Mouse (Mus musculus): ENCODE results near the gene Ttc16. TPM values are rescaled to one million over a fixed set of nuclear protein-coding genes. Genes with fewer than 3 reads are reported as not detected.

Ttc16 gene
- polyA plus RNA-seq, 1 experiment from 2014 or later = 0.64 TPM

- no peak overlapping the region for H3K4me2 ChIP-seq (replicated peaks; ENCODE audit: low read depth, low read length)
- H3K4me3 ChIP-seq (ENCODE audit: low read depth, low read length) = no peak overlapping the region
- 79% methylated on average over 2 of the region's 2 CpGs for WGBS
- no peak for ATAC-seq (ENCODE audit: insufficient number of reproducible peaks, insufficient read depth, low FRiP score, low read depth)
- H3K27me3 ChIP-seq (ENCODE audit: control insufficient read depth, insufficient read depth, low read length) = no peaks in the 10 kb centered on the region
- H3K9ac ChIP-seq (replicated peaks; ENCODE audit: low read depth, low read length) = no peak overlapping the region
- no peak overlapping the region for H3K27ac ChIP-seq (ENCODE audit: low read length)
- no peaks in the 10 kb centered on the region for H3K9me3 ChIP-seq (ENCODE audit: control insufficient read depth, low read depth, low read length)
- no peaks in the 10 kb centered on the region for H3K4me1 ChIP-seq (ENCODE audit: control insufficient read depth, insufficient read depth, low read length)
- H3K36me3 ChIP-seq (ENCODE audit: control insufficient read depth, insufficient read depth, low read length) = peaks cover 19% of the 10 kb centered on the region
Measured at GRCm38 (mm10) chr2:32759001-32759400, 16.4 kb downstream of the Ttc16 start.

GRCm38 (mm10) chr2:32758503-32758902 is 16.9 kb downstream of the Ttc16 start:
- Histone ChIP-seq H3K27ac (ENCODE audit: low read length) (no peak overlapping the region), H3K9ac (replicated peaks; ENCODE audit: low read depth, low read length) (no peak overlapping the region), H3K27me3 (ENCODE audit: control insufficient read depth, insufficient read depth, low read length) (no peaks in the 10 kb centered on the region), H3K36me3 (ENCODE audit: control insufficient read depth, insufficient read depth, low read length) (peaks cover 19% of the 10 kb centered on the region), H3K4me2 (replicated peaks; ENCODE audit: low read depth, low read length) (no peak overlapping the region), H3K4me1 (ENCODE audit: control insufficient read depth, insufficient read depth, low read length) (no peaks in the 10 kb centered on the region), H3K4me3 (ENCODE audit: low read depth, low read length) (no peak overlapping the region), H3K9me3 (ENCODE audit: control insufficient read depth, low read depth, low read length) (no peaks in the 10 kb centered on the region)
- WGBS = 57% methylated on average over 8 of the region's 8 CpGs
- no peak for ATAC-seq (ENCODE audit: insufficient number of reproducible peaks, insufficient read depth, low FRiP score, low read depth)

- Histone ChIP-seq H3K27ac (ENCODE audit: low read length) (peak within 1 kb of the TSS; percentile 84), H3K4me3 (ENCODE audit: low read depth, low read length) (peak within 1 kb of the TSS; percentile 66), H3K27me3 (ENCODE audit: control insufficient read depth, insufficient read depth, low read length) (no peaks in the 10 kb centered on the region), H3K4me1 (ENCODE audit: control insufficient read depth, insufficient read depth, low read length) (0 out of 2 replicates have a peak, but pooled peaks cover 1% of the 10 kb centered on the region), H3K9ac (replicated peaks; ENCODE audit: low read depth, low read length) (peak within 1 kb of the TSS; percentile 45), H3K9me3 (ENCODE audit: control insufficient read depth, low read depth, low read length) (no peaks in the 10 kb centered on the region), H3K36me3 (ENCODE audit: control insufficient read depth, insufficient read depth, low read length) (peaks cover 18% of the 10 kb centered on the region), H3K4me2 (replicated peaks; ENCODE audit: low read depth, low read length) (peak within 1 kb of the TSS; percentile 38)
- under 1% methylated on average over 66 of the region's 66 CpGs for whole genome bisulfite sequencing
- peak; percentile 95 for ATAC-seq (ENCODE audit: insufficient number of reproducible peaks, insufficient read depth, low FRiP score, low read depth)
Measured at GRCm38 (mm10) chr2:32757056-32757845, 18.2 kb downstream of the Ttc16 start, which contains the start of gene Tor2a. TSS of gene Tor2a (plus strand) at chr2:32757234.

GRCm38 (mm10) chr2:32756674-32757055 is 18.8 kb downstream of the Ttc16 start:
- Histone ChIP-seq H3K4me2 (replicated peaks; ENCODE audit: low read depth, low read length) (no peak overlapping the region), H3K9ac (replicated peaks; ENCODE audit: low read depth, low read length) (no peak overlapping the region), H3K4me1 (ENCODE audit: control insufficient read depth, insufficient read depth, low read length) (0 out of 2 replicates have a peak, but pooled peaks cover 3% of the 10 kb centered on the region), H3K27ac (ENCODE audit: low read length) (no peak overlapping the region), H3K27me3 (ENCODE audit: control insufficient read depth, insufficient read depth, low read length) (no peaks in the 10 kb centered on the region), H3K4me3 (ENCODE audit: low read depth, low read length) (no peak overlapping the region), H3K9me3 (ENCODE audit: control insufficient read depth, low read depth, low read length) (no peaks in the 10 kb centered on the region), H3K36me3 (ENCODE audit: control insufficient read depth, insufficient read depth, low read length) (peaks cover 14% of the 10 kb centered on the region)
- no peak for ATAC-seq (ENCODE audit: insufficient number of reproducible peaks, insufficient read depth, low FRiP score, low read depth)
- whole genome bisulfite sequencing = 37% methylated on average over 6 of the region's 6 CpGs

- Histone ChIP-seq H3K4me2 (replicated peaks; ENCODE audit: low read depth, low read length) (no peak overlapping the region), H3K27me3 (ENCODE audit: control insufficient read depth, insufficient read depth, low read length) (no peaks in the 10 kb centered on the region), H3K27ac (ENCODE audit: low read length) (no peak overlapping the region)
Measured at GRCm38 (mm10) chr2:32752181-32752580, 23.3 kb downstream of the Ttc16 start.

GRCm38 (mm10) chr2:32751665-32752033 is 23.8 kb downstream of the Ttc16 start:
- peaks cover 18% of the 10 kb centered on the region; the same call in 1 of the 2 replicates for H3K36me3 ChIP-seq (ENCODE audit: control insufficient read depth, insufficient read depth, low read length)
- ATAC-seq (ENCODE audit: insufficient number of reproducible peaks, insufficient read depth, low FRiP score, low read depth) = no peak
- H3K9me3 ChIP-seq (ENCODE audit: control insufficient read depth, low read depth, low read length) = no peaks in the 10 kb centered on the region
- H3K4me3 ChIP-seq (ENCODE audit: low read depth, low read length) = peak overlapping the region; percentile 25
- peak overlapping the region; percentile 44 for H3K4me2 ChIP-seq (replicated peaks; ENCODE audit: low read depth, low read length)
- WGBS = 23% methylated on average over 9 of the region's 10 CpGs
- no peak overlapping the region for H3K9ac ChIP-seq (replicated peaks; ENCODE audit: low read depth, low read length)
- no peaks in the 10 kb centered on the region for H3K27me3 ChIP-seq (ENCODE audit: control insufficient read depth, insufficient read depth, low read length)
- H3K4me1 ChIP-seq (ENCODE audit: control insufficient read depth, insufficient read depth, low read length) = peaks cover 7% of the 10 kb centered on the region; the same call in 1 of the 2 replicates
- H3K27ac ChIP-seq (ENCODE audit: low read length) = no peak overlapping the region

More at GRCm38 (mm10) chr2:32752181-32752580, 23.3 kb downstream of the Ttc16 start:
- peaks cover 7% of the 10 kb centered on the region; the same call in 1 of the 2 replicates for H3K4me1 ChIP-seq (ENCODE audit: control insufficient read depth, insufficient read depth, low read length)
- no peak for ATAC-seq (ENCODE audit: insufficient number of reproducible peaks, insufficient read depth, low FRiP score, low read depth)
- no peak overlapping the region for H3K9ac ChIP-seq (replicated peaks; ENCODE audit: low read depth, low read length)
- 66% methylated on average over 10 of the region's 10 CpGs for WGBS
- H3K36me3 ChIP-seq (ENCODE audit: control insufficient read depth, insufficient read depth, low read length) = peaks cover 18% of the 10 kb centered on the region; the same call in 1 of the 2 replicates
- no peak overlapping the region for H3K4me3 ChIP-seq (ENCODE audit: low read depth, low read length)
- H3K9me3 ChIP-seq (ENCODE audit: control insufficient read depth, low read depth, low read length) = no peaks in the 10 kb centered on the region

GRCm38 (mm10) chr2:32750887-32751664 is 24.4 kb downstream of the Ttc16 start:
- H3K36me3 ChIP-seq (ENCODE audit: control insufficient read depth, insufficient read depth, low read length) = peaks cover 22% of the 10 kb centered on the region

GRCm38 (mm10) chr2:32750199-32750598 is 25.2 kb downstream of the Ttc16 start:
- Histone ChIP-seq H3K27ac (ENCODE audit: low read length) (no peak overlapping the region), H3K9me3 (ENCODE audit: control insufficient read depth, low read depth, low read length) (no peaks in the 10 kb centered on the region), H3K27me3 (ENCODE audit: control insufficient read depth, insufficient read depth, low read length) (no peaks in the 10 kb centered on the region), H3K9ac (replicated peaks; ENCODE audit: low read depth, low read length) (no peak overlapping the region), H3K4me1 (ENCODE audit: control insufficient read depth, insufficient read depth, low read length) (peaks cover 7% of the 10 kb centered on the region; the same call in 1 of the 2 replicates), H3K4me2 (replicated peaks; ENCODE audit: low read depth, low read length) (no peak overlapping the region), H3K4me3 (ENCODE audit: low read depth, low read length) (no peak overlapping the region), H3K36me3 (ENCODE audit: control insufficient read depth, insufficient read depth, low read length) (peaks cover 27% of the 10 kb centered on the region)
- WGBS = 63% methylated on average over 7 of the region's 7 CpGs
- ATAC-seq (ENCODE audit: insufficient number of reproducible peaks, insufficient read depth, low FRiP score, low read depth) = no peak

More at GRCm38 (mm10) chr2:32750887-32751664, 24.4 kb downstream of the Ttc16 start:
- 12% methylated on average over 31 of the region's 31 CpGs for WGBS
- H3K4me1 ChIP-seq (ENCODE audit: control insufficient read depth, insufficient read depth, low read length) = peaks cover 7% of the 10 kb centered on the region; the same call in 1 of the 2 replicates
- ATAC-seq (ENCODE audit: insufficient number of reproducible peaks, insufficient read depth, low FRiP score, low read depth) = peak; percentile 82
- no peak overlapping the region for H3K9ac ChIP-seq (replicated peaks; ENCODE audit: low read depth, low read length)
- H3K27ac ChIP-seq (ENCODE audit: low read length) = 0 out of 2 replicates have a peak overlapping the region, but pooled peaks have one; percentile 27
- no peaks in the 10 kb centered on the region for H3K9me3 ChIP-seq (ENCODE audit: control insufficient read depth, low read depth, low read length)
- peak overlapping the region; percentile 44 for H3K4me2 ChIP-seq (replicated peaks; ENCODE audit: low read depth, low read length)
- no peaks in the 10 kb centered on the region for H3K27me3 ChIP-seq (ENCODE audit: control insufficient read depth, insufficient read depth, low read length)
- H3K4me3 ChIP-seq (ENCODE audit: low read depth, low read length) = peak overlapping the region; percentile 25

Data from stomach, embryonic 14.5 days (tissue).